Mouse (Mus musculus) erythroid progenitor cell, adult 5-6 weeks (primary cell): ENCODE measurements around the gene P2rx7. TPM values are rescaled to one million over a fixed set of nuclear protein-coding genes. Genes with fewer than 3 reads are reported as not detected.

Source experiments
- ATAC-seq: replicated peaks from 2 replicates; pipeline ENCODE4 v1.8.0; 2016; ENCODE audit warnings: moderate number of reproducible peaks, mild to moderate bottlenecking, moderate TSS enrichment, inconsistent platforms; ENCODE audit not compliant: poor library complexity, low FRiP score, severe bottlenecking
- total RNA-seq, 2 experiments: library from RNA; stranded (forward) in 1 of 2; stranded (reverse) in 1 of 2; fragments of 150-400 nt in 1 of 2; fragments of 186-747, 209-891 nt in 1 of 2; gene quantifications; 2 replicates each; pipeline versions ENCODE4 v1.2.3 to v1.2.4; 2015 to 2017; ENCODE audit warnings: low replicate concordance in 2 of 2

P2rx7 gene
- total RNA-seq, 2 experiments from 2014 or later: 0.23 to 5.4 TPM

DNA sequence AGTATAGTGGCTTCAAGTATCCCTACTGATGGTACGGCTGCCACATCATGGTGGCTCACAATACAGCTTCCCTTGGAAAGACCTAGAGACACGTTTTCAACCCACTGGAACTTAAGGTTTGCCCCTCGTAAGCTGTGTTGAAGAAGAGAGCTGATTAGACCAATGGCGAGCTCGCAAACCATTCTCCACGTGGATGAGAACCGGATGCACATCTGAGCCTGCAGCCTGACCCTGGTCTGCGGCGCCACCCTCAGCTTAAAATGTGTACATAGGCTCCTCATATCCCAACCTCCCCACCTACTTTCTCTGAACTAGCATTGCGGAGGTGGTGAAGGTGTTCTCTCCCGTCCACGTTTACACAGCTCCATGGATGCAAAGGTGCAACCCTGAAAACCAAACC lies 37.6 kb downstream of the P2rx7 start:
- no peak for ATAC-seq

- no peak for ATAC-seq
Observed at GRCm38 (mm10) chr5:122683926-122684325, 40.2 kb downstream of the P2rx7 start.

GRCm38 (mm10) chr5:122687391-122687790 lies 43.7 kb downstream of the P2rx7 start:
- ATAC-seq: no peak

GRCm38 (mm10) chr5:122689153-122689552 lies 45.4 kb downstream of the P2rx7 start:
- ATAC-seq: no peak

- no peak for ATAC-seq
Observed at GRCm38 (mm10) chr5:122690486-122690885, 46.8 kb downstream of the P2rx7 start.

GRCm38 (mm10) chr5:122693431-122694207 lies 49.9 kb downstream of the P2rx7 start:
- no peak for ATAC-seq

GRCm38 (mm10) chr5:122695516-122695915 lies 51.8 kb downstream of the P2rx7 start:
- ATAC-seq: no peak

GRCm38 (mm10) chr5:122698041-122698700 lies 54.5 kb downstream of the P2rx7 start:
- ATAC-seq: no peak

GRCm38 (mm10) chr5:122698701-122699060 lies 55.0 kb downstream of the P2rx7 start:
- ATAC-seq: no peak

DNA sequence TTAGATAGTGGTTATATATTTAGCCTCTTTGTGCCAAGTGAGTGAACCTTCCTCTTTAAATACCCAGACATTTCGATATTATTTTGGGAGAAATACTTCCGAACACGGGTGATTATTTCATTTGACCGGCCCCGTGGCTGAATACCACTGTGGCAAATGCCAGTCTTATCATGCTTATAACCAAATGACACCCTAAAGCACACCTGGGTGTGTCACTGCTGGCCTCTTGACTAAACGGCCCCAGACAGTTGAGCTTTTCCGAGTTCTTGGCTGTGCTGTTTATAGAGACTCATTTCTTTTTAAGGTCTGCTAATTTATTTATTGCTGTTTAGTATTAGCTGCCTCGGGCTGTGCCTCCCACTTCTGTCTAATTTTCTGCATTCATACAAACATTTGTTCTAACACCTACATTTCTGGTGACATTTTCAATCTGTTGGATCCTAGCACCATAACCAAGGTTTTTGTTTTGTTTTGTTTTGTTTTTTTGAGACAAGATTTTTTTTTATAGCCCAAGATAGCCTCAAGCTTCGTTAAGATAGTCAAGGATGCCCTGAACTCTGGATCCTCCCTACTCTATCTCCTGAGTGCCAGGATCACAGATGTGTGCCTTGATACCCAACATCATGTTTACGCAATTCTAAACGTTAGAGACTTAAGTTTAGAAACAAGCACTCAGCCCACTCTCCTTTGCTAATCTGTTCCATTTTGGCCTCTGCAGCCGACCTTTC lies 56.6 kb downstream of the P2rx7 start:
- peak; percentile 70 for ATAC-seq

- ATAC-seq: peak; percentile 69
Observed at GRCm38 (mm10) chr5:122700837-122701212, 57.1 kb downstream of the P2rx7 start.

DNA sequence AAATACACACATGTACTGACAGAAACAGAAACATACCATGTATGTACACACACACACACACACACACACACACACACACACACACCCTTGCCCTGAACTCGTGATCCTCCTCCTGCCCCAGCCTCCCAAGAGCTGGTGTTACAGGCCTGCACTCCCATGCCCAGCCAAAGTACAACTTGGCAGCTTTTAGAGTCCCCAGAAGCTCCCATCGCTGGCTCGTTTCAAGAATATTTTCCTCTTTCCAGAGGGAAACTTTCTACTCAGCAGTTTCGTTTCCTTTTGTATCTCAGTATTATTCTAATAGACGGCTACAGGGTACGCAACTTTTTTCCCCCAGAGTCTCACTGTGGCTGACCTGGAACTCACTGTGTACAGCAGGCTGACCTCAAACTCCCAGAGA lies 58.4 kb downstream of the P2rx7 start:
- ATAC-seq: no peak

GRCm38 (mm10) chr5:122703574-122703973 lies 59.9 kb downstream of the P2rx7 start:
- ATAC-seq: no peak

DNA sequence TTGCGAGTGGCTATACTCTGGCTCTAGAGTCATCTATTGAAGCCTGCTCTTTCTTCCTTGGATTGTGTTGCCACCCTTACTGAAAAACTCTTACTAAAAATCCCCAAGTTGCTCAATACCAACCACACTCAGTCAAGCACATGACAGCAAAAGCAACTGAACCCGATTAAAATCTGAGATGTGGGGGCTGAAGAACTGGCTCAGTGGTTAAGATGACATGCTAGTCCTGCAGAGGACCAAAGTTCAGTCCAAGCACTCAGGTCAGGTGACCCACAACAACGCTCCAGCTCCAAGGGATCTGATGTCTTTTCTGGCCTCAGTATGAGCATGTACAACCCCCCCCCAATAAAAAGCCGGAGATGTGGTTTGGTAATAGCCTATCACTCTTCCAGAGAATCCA lies 60.9 kb downstream of the P2rx7 start:
- no peak for ATAC-seq

- no peak for ATAC-seq
Observed at GRCm38 (mm10) chr5:122705174-122705573, 61.5 kb downstream of the P2rx7 start.

GRCm38 (mm10) chr5:122706917-122707275 lies 63.2 kb downstream of the P2rx7 start:
- ATAC-seq: 0 out of 2 replicates have a peak, but pooled peaks have one; percentile 4

DNA sequence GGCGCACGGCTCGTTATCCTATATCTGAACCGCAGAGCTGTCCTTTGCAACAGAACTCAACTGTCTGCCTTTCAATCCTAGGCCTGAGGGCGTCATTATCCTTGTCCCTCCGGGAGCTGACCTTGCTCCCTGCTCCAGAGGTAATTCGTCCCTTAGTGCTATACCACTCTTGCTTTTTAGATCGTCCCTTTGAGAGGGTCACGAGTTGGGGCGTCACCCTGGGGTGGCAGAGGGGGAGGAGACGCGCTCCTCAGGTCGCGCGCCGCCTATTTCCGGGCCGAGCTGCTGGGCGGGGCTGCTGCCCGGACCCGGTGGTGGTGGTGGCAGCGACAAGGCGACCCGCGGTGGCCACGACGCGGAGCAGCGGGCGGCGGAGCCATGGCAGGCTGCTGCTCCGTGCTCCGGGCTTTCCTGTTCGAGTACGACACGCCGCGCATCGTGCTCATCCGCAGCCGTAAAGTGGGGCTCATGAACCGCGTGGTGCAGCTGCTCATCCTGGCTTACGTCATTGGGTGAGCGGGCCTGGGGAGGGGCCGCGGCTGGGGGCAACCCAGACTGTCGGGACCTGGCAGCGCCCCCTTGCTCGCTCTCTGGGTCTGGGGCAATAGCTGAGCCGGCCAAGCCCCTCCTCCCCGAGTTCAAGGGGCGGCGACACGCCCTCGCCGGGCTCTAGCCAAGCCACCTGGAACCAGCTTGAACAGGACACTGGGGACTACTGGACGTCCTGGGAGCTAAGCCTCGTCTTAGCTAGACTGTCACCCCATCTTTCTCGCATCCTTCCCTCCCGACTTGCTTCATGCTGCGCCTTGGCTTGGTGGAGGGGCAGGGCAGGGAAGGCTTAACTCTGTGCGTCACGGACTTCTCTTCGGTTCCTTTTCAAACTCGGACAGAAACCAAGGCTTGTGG lies 63.8 kb downstream of the P2rx7 start, which contains the start of gene P2rx4:
P2rx4 (plus strand) TSS at position 269 of the 906 bp plus-strand sequence.
- ATAC-seq: peak; percentile 94

GRCm38 (mm10) chr5:122708819-122709218 lies 65.1 kb downstream of the P2rx7 start:
- ATAC-seq: no peak

- ATAC-seq: no peak
Observed at GRCm38 (mm10) chr5:122715723-122716122, 72.0 kb downstream of the P2rx7 start.

GRCm38 (mm10) chr5:122716793-122717192 lies 73.1 kb downstream of the P2rx7 start:
- ATAC-seq: no peak
